Mouse (Mus musculus) ovary, postnatal 36 days (tissue): ENCODE measurements at regions not wholly inside any gene's neighbourhood (a gene's known extent, or its start where the extent isn't known, plus 50 kb on each side); places are given as distances from the start of the nearest gene placed in this dataset.
A peak's percentile ranks its signal among the peaks of the same experiment; 100 is the strongest.

Experiments
- DNase-seq: peaks from one replicate; pipeline ENCODE4 v3.0.0; 2022; ENCODE audit warnings: low spot score, mixed read lengths

DNA sequence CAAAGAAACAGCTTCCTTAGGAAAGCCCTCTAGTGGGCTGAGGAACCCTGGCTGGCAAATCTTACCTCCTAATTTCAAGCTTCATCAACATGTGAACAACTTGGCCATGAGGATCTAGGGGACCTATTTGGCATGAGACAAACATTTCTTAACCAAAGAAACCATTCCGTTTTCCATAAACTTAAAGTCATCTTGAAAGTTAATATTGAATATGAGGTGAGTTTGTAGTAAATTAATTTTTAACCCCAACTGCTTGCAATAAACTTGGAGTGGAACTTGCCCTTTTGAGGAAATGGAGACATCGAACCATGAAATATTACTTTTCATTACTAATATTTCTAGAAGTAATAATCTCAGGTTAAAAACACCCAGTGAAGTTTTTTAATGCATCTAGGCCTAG, 229.7 kb downstream of the Cdh26 start:
- DNase-seq: no peak

DNA sequence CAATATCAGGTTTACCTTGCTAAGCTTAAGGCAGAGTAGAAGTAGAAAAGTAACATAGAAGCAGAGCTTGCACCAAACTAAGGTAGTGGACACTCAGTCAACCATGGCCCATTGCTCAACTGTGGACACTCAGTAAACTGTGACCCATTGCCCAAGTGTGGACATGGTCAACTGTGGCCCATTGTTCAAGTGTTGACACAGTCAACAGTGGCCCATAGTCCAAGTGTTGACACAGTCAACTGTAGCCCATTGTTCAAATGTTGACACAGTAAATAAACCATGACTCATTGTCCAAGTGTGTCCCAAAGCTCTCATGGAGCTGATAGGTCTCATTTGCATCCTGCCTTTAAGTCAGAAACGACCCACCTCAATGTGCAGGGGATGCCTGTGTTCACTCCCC, 232.1 kb downstream of the Cdh26 start:
- no peak for DNase-seq

DNA sequence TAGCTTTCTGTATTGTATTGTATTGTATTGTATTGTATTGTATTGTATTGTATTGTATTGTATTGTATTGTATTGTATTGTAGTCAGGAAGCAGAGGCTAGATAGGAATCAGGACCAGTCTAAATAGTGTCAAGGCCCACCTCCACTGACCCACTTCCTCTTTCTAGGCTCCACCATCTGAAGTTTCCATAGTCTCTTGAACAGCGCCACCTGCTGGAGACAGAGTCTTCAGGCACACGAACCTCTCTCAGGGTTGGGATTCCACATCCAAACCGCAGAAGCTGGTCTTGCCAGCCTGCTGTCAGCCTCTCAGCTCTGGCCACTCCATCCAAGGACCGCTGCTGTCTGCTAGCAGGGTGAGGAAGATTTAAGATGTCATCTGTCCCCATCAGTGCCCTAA, 234.6 kb downstream of the Cdh26 start:
- peak; percentile 46 for DNase-seq

DNA sequence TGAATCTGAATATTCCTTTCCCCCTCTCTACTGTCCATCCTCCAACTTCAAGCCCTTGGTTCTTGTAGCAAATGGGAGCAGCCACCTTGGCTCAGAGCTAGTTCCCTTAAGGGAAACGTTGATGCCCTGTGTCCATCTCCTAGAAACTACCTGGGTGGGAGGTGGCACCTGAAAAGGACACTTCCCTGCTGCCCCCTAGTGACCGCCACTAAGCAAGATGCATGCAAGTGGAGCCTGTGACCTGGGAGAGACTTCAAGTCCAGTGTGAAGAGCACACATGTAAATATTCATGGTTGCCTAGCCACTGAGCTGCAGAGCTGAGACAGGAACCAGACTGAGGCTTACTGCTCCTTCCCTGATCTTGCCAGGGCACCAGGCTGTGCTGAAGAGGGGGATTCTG, 238.1 kb downstream of the Cdh26 start:
- DNase-seq: no peak

DNA sequence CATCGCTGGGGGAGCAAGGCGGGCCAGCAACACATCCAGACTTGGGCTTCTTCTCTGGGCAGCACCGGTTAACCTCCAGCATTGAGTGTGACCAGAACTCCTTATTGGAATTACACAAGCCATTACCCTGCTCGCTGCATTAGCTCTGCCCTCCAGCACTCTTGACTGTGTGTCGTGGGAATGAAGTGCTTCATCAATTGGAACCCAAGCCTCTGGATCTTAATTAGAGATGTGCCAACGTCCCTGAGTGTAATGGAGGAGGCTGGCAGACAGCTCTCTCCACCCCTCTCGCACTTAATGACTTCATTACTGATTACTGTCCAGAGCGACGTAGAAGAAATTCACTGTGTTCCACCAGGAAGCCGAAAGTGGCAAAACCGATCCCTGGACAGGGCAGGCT, 240.6 kb downstream of the Cdh26 start:
- DNase-seq: no peak

DNA sequence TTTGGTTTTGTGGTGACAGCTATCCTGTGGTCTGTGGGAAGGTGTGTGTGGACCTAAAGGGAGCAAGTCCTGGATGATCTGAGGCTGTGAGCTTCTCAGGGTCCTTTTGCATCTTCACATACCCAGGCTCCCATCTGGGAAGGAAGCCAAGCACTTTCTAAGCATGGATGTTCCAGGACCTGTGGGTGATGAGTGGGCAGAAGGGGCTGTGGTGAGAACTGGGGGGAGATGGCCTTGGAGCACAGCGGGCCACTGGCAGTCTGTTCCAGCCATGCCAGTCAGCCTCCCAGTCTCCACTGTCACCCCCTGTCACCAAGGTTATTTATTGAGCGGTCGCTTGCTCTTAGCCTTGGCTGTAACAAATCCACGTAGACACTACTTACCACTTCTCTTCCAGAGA, 243.3 kb downstream of the Cdh26 start:
- peak; percentile 49 for DNase-seq

DNA sequence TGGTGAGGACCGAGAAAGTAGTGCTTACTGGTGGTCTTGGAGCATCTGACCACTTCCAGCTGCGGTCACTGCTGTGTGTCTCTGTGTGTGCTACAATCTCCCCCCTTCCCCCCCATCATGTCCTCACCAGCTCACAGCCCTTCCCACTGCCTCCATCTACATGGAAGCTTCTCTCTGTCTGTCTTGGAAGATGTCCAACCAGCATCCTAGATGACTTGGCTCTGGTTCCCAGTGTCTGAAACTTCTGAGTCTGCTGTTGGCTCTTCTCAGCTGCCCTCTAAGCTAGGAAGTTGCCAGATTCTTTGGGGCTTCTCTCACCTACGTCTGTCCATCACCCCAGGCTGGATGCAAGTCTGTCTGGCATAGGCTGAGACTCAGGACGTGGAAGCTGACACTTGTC, 244.3 kb downstream of the Cdh26 start:
- DNase-seq: no peak

DNA sequence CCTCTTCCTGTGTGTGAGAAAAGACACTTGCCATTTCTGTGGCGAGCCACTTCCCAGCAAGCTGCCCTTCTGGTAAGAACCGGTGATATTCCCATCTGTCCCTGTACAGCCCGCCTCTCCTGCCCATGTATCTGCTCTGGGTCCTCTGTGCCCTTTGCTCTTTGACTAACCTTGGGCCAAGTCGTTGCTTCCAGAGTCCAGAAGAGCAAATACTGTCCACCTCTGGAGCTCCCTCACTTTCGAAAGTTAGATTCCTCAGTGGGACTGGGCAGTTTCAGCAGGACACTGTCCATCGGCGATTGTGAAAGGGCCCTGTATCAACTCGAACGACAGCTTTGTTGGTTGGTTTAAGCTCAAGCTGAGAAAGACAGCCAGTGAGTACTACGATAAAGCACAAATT, 246.6 kb downstream of the Cdh26 start:
- no peak for DNase-seq

DNA sequence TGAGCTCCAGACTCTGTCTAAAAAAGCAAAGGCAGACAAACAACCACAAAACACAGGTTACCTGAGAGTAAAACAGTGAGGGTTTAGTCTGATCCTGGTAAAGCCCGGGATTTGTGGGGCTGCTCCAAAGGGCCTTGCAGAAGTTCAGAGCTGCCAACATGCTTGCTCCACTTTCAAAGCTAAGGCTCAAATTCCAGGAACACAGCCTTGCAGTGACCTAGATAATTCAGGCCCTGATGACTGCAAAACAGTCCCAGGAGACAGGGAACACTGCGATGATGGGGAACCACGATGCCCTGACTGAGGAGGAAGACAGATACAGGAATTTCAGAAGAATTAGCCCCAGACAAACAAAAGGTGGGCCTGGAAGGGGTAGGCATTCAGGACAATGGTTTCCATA, 250.0 kb downstream of the Cdh26 start:
- DNase-seq: no peak

DNA sequence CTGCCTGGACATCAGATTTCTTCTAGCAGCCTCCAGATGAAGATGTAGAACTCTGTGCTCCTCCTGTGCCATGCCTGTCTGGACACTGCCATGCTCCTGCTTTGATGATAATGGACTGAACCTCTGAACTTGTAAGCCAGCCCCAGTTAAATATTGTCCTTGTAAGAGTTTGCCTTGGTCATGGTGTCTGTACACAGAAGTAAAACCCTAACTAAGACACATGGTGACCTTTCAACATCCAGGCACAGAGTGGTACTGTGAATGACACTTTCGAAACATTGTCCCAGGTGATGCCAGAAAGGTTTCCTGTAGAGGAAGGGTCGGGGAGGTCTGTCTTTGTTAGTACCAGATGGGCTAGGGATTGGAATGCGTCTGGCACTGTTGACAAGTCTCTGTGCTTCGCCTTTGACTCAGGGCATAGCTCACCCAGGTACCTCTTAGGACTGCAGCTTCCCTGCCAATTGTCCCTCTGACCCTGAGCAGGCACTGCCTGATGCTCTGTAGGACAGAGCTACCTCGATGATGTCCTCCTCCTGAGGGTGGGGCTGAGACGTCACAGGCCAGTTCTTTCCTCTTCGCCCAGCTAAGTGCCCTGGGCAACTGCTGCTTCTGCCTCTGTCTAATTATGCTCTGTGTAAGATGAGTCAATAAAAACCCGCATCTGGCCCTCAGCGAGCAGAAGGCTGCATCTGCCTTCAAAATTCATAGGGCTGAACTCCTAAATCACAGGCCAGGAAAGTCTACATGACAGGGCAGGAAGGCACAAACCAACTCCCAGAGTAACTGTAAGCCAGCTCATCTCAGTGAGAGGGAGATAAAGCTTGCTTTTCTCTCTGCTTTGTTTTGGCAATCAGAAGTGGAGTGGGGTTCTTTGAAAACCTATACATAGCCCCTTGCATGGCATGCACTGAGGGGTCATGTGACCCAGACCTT, 254.0 kb downstream of the Cdh26 start:
- no peak for DNase-seq

DNA sequence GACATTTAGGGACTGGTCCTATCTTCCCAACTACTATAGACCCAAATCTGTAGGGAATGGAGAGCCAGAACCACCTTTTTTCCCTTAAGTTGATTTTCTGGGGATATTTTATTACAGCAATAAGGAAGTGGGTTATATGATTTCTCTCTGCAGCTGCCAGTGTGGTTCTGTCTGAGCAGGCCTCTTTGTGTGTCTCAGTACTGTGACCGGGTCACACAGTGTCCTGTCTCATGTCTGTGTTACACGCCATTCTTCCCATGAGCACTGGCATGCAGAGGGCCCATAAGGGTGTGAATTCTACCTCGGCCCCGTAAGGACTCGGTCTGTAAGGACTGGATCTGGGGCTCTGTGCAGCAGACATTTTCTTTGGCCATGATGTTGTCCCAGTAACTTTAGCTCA, 254.9 kb downstream of the Cdh26 start:
- DNase-seq: no peak

DNA sequence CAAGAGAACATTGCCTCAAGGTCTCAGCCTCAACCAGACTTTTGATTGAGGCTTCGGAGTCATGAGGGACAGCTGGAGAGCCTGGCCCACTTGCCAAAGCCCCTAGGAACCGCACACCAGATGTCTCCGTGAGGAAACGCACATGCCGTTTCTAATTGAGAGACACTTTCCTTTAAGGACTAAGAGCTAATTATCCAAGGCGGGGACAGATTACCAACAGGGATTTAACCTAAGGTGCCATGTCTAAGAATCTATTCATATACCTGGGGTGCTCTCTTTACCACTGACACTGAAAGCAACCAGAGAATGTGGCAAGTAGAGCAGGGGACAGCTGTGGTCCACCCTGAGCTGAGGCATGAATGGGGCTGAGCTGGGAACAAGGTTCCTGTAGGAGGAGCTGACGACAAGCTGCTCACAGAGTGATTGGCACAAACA, 255.9 kb downstream of the Cdh26 start:
- no peak for DNase-seq

DNA sequence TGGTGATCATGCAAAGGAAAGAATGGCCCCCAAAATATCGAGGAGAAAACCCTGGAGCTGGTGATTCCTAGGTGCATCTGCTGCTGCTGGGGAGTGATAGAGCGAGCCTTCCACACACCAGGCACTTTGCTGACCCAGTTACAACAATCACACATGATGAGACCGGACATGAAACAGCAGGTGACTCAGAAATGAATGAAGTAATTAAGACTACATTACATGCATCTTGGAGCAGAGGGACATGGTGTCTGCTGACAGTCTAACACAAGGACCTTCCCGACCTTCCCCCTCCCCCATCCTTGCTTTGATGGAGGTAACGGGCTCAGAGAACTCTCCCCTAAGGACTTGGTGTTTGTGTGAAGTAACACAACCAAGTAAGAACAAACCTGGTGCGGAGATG, 258.3 kb downstream of the Cdh26 start:
- no peak for DNase-seq

DNA sequence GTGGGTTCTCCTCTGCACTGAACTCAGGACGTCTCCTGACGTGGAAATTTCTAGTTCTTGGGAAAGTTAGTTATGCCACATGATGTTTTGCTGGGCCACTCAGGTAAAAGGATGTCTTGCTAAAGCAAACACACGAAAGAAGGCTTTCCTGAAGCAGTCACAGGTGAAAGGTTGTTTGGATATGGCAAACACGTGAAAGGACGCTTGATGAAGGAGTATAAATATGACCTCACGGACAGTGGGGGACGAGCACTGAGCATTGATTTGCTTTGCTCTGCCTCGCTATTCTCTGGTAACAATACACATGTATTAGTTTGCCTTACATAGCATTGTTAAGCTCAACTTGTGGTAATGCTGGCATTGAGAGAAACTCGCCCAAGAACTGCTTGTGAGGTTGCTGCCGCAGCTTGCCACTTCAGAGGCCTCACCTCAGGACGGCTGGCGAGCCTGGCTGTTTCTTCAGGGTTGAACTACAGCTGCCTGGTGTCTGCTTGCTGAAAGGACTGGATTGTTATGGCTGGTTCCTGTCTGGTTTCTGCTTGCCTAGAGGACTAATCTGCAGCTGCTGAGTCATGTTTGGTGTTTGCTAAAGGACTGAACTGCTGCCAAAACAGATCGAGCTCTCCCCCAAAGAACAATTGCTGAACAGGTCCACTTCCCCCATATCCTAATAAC, 261.0 kb downstream of the Cdh26 start:
- peak; percentile 71 for DNase-seq

DNA sequence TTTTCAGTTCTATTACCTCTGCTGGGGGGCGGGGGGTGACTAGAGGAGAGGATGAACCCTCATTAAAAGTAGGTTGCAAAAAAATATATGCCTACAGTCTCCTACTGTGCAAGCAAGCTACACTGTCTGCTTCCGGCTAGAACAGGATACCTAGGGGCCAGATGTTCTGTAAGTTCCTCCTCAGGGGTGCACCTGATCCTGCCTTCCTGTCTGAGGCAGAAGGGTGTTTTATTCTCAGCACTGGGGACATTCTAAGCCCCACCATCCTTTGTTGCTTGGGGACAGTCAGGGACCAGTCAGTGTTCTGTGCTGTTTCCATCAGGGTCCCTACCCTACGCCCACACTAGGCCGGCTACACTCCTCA, 261.5 kb downstream of the Cdh26 start:
- no peak for DNase-seq

DNA sequence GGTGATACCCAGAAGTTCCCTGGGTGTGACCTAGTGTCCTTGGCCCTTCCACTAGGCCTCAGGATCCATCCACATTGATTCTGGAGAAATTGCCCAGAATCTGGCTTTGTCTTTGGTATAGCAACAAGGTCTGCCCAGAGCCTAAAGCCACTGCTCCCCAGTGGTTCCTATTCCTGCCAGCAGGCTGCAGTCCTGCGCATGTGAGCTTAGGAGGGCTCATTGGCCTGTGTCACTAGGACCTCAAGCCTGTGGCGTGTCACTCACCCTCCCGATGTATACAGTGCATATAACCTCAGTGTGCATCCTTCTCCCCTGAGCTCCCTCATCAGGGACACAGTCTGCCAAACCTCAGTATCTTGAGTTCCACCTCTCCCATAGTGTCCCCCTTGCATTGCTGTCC, 261.9 kb downstream of the Cdh26 start:
- DNase-seq: no peak

DNA sequence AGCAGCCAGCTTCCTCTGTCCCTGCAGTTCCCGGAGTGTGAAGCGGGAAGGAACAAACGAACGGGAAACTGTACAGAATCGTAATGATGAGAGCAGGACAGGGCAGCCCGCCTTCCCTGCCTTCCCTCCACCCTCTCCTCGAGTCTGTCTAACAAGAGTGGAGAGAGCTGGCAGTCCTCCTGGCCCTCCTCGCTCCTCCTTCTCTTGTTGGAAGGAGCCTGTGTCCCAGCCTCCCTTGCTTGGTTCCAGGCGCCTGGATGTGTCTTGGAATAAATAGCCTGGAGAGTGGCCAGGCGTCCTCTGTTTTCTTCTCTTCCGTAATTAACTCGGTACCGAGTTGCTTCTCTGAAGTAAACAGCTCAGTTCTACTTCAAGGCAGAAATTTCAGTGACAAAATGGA, 268.3 kb downstream of the Cdh26 start:
- DNase-seq: peak; percentile 60

DNA sequence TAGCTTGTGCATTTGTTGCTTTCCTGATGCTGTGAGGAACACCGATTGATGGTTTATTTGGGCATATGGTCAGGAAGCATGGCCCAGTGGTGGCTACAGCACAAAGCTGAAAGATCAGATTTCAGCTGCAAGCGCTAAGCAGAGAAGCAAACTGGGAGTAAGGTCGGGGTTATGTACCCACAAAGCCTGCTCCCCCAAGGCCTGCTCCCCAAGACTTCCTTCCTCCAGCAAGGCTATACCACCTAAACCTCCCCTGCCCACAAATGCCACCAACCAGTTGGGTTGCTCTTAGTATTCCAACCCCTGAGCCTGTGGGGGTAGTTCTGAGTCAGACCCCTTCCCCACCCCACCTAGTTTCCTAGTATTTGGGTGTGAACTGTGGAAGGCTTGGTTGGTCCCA, 270.5 kb downstream of the Cdh26 start:
- DNase-seq: no peak

DNA sequence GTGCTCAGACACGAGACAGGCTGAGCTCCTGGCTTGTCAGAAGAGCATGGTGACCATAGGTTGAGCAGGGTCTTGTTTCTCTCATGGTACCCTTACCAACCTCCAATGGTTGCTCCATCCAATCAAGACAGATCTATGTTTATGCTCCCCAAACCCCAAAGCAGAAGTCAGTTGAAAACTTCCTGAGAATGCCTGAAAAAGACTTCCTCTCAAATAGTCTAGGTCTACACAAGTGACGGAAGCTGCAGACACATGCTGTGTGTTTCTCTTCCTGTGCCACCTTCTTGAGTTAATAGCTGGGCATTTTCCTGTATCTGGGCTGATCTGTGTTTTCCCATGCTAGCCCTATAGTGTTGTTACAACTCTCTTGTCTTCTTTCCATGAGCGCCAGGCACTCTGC, 274.2 kb downstream of the Cdh26 start:
- DNase-seq: no peak

DNA sequence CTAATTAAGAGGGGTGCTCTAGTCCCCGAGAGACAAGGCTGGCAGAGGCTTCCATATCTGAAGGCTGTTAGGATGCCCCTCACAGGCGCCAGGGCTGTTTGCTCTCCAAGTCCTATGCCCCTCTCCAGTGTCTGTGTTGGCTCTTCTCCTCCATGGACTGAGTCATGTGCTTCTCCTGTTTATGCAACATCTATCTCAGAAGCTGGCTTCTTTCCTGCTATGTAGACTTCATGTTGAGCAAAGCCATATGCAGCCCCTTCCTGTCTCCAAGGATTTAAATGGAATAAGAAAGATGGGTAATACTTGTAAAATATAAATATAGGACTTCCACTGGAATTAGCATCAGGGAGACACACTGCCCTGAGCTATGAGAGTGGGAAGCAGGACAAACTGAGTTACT, 278.3 kb downstream of the Cdh26 start:
- no peak for DNase-seq

DNA sequence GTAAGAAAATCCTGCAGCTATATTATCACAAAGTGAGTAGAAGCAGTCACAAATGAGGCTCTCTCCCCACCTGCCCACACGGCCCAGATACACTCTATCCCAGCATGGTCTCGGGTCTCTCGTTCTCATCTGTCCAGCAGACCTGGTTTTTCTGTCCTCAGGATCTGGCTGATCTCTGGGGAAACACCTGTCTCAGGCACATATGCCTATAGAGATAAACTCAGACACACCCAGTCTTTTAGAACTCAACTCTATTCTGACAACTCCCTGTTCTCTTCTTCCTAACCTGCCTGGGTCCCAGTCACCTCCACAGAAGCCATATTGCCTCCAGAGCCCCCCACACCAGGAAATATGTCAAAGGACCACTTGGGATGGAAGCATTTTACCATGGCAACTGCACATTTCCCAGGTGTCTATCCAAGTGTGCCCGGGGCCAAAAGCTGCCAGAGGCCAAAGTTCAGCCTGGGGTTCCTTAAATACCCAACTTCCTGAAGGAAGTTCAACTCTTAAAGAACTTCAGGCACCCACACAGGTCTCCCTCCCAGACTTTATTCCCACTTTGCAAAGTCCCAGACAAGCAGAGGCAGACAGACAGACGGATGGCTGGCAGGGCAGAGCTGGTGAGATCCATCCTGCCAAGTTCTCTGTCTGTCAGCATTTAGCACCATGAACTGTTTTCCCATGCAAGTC, 279.0 kb downstream of the Cdh26 start:
- no peak for DNase-seq

DNA sequence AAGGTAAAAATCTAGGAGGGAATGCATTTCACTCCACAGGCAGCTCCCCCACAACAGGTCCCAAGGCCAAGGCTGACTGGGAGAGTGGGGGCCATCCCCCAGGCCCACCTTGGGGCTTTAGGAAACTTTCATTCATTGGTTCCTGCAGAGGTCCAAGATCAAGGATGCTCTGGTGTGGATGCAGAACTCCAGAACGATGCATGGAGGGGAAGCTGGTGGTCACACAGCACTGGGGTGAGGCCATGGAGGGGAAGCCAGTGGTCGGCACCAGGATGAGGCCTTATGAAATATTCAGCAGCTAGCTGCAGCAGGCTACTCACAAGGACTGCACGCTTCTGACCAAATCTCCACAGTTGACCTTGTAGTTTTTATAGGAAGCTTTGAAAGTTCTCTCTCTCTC, 279.7 kb downstream of the Cdh26 start:
- no peak for DNase-seq

DNA sequence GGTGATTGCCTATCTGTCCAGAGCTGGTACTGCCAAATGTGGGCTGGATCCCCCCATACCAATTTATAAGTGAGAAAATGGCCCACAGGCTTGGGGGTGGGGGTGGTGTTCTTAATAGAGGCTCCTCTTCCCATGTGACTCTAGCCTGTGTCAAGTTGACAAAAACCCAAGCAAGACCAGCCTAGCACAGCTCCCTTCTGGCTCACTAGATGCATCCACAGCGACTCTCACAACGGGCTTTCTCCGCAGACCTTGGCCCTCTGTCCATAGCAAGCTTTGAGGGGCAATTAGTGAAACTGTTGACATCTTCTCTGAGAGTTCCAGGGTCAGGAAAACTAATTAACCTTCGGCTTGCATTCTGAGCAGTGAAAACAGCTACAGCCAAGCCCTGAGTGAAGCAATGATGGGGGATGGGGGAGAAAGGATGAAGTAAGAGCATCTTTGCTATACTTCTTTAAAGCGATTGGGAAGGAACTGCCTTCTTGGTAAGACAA, 281.3 kb downstream of the Cdh26 start:
- DNase-seq: peak; percentile 26
